Mouse (Mus musculus) right cerebral cortex, adult 18-20 months (tissue): ENCODE results near the gene Tcirg1.

Experiments
- DNase-seq: peaks from one replicate; pipeline ENCODE4 v3.0.0; 2022; ENCODE audit warnings: mixed read lengths

Gene Tcirg1

DNA sequence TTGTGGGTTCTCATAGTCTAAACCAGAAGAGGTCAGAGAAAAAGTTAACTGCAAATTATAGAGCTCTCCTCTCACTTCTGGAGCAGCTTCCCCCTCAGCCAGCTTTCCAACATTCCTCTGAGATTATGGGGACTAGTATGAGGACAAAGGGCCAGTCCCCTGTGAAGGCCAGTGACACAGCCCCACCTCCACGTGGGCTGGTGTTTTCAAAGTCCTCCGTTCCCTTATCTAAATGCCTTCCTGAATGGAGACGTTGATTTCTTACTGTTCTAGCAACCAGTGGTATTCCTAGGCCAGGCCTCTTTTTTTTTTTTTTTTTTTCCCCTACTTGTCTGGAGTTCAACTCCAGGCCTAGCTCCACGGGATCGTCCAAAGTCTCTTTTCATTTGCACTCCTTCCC lies 56.9 kb downstream of the Tcirg1 start:
- DNase-seq = no peak

DNA sequence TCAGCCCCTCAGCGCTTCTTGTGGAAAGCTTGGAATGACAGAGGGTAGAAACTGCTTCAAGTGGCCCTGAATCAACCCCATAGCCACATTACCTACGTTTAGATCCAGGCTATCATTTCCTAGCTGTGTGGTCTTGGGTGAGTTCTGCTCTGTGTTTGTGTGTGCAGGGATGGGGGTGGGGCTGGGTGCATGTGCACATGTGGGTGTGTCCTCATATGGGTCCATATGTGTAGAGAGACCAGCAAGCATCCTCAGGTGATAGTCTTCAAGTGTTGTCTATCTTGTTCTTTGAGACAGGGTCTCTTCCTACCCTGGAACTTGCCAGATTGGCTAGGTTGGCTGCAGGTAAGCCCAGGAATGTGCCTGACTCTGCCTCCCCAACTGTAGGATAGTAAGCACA lies 57.7 kb downstream of the Tcirg1 start:
- no peak for DNase-seq

DNA sequence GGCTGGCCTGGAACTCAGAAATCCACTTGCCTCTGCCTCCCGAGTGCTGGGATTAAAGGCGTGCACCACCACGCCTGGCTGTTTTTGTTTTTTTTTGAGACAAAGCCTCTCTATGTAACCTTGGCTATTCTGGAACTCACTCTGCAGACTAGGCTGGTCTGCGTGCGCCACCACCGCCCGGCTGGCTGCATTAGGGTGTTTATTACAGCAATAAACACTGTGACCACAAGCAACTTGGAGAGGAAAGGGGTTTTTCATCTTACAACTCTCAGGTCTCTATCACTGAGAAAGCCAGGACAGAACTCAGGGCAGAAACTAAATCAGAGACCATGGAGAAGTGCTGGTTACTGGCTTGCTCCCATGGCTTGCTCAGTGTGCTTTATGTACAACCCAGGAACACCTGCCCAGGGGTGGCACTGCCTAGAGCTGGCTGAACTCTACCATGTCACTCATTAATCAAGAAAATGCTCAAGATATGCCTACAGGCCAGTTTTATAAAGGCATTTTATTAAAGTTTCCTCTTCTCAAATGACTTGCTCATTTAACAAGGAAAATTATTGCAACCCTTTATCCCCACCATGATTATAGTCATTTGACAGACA lies 58.6 kb downstream of the Tcirg1 start:
- no peak for DNase-seq

DNA sequence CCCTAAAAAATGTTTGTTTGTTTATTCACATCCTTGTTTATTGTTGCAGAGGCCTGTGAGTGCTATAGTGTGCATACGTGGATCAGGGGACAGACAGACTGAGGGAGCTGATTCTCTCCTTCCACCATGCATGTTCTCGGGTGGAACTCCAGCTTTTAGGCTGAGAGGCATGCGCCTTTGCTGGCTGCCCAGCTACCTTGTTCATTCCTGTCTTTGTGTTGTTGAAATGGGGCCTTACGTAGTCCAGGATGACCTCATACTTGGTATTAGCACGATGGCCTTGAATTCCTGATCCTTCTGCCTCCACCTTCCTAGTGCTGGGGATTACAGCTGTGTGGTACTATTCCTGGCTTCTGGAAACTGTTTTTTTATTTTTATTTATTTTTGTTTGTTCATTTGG lies 59.2 kb downstream of the Tcirg1 start:
- DNase-seq = no peak

DNA sequence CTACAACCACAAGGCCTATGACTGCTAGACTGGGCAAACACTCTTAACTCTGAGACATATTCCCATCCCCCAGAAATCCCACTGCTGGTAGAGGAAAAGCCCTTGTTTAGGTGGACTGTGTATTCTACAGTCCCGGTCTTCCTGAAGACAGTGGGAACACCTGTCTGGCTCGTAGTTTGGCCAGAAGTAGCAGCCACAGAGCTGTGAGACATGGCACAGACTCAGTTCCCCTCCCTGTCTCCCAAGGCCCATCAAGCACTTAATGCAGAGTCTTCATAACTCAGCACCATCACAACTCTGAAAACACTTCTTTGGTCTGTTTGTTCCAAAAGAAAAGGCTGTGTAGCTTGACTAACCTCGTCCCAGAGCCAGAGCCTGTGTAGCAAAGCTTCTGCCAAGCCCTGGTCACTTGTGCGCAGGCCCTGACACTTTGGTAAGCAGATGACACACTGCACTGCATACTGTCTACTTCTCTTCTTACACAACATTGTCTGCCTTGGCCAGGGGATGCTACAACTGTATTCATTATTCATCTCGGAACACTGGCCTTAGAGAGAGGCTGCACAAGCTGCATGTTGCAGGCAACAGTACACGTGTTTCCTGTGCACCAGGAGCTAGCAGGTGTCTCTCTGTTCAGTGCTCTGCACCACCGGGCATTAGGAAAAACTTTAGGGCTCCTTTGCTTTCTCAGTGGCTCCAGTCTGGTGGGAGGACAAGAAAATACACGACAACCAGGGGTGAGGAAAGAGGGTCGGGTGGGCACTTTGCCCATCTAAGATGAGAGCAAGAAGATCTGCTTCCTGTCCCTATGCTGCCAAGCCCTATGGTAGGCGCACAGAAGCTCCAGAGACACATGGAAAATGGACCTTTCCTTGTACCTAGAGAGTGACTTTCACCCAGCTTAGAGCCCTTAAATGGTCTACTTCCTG lies 60.0 kb downstream of the Tcirg1 start:
- no peak for DNase-seq
